Mouse (Mus musculus) midbrain, embryonic 14.5 days (tissue): ENCODE measurements around the gene Prorsd1. TPM values are rescaled to one million over a fixed set of nuclear protein-coding genes. Genes with fewer than 3 reads are reported as not detected.

Experiments used
- ATAC-seq: fragments of 200-750 bp; cut with Nextera tagmentation; 2 replicates; pipeline ENCODE4 v1.8.0; 2017; ENCODE audit warnings: moderate number of reproducible peaks, moderate library complexity; ENCODE audit not compliant: low FRiP score, low TSS enrichment
- DNase-seq: peaks from one replicate; pipeline ENCODE4 v3.0.0-alpha.2; 2015
- H3K27ac ChIP-seq: fragments of 300-500 bp; sonication (generic); replicated peaks from 2 replicates; pipeline ENCODE4 v1.5.1; 2014; ENCODE audit warnings: mild to moderate bottlenecking, low read depth, low read length, moderate library complexity
- H3K27me3 ChIP-seq: fragments of 300-500 bp; sonication (generic); 2 replicates; pipeline ENCODE4 v1.6.1; 2014; ENCODE audit warnings: low read length, control low read depth, mixed read lengths; ENCODE audit not compliant: control insufficient read depth, insufficient read depth
- H3K36me3 ChIP-seq: fragments of 300-500 bp; sonication (generic); 2 replicates; pipeline ENCODE4 v1.6.1; 2014; ENCODE audit warnings: low read length, control low read depth; ENCODE audit not compliant: control insufficient read depth, insufficient read depth
- H3K4me1 ChIP-seq: fragments of 300-500 bp; sonication (generic); 2 replicates; pipeline ENCODE4 v1.6.1; 2014; ENCODE audit warnings: mild to moderate bottlenecking, antibody characterized with exemption, low read length, control low read depth; ENCODE audit not compliant: control insufficient read depth, insufficient read depth
- H3K4me2 ChIP-seq: fragments of 300-500 bp; sonication (generic); 2 replicates; pipeline ENCODE4 v1.6.1; 2014; ENCODE audit warnings: mild to moderate bottlenecking, low read length, moderate library complexity
- H3K4me3 ChIP-seq: fragments of 300-500 bp; sonication (generic); replicated peaks from 2 replicates; pipeline ENCODE4 v1.5.1; 2014; ENCODE audit warnings: low read depth, low read length
- H3K9ac ChIP-seq: fragments of 300-500 bp; sonication (generic); replicated peaks from 2 replicates; pipeline ENCODE4 v1.6.1; 2014; ENCODE audit warnings: mild to moderate bottlenecking, low read length, moderate library complexity
- H3K9me3 ChIP-seq: fragments of 300-500 bp; sonication (generic); 2 replicates; pipeline ENCODE4 v1.6.1; 2016; ENCODE audit warnings: low read length, control low read depth, mixed read lengths; ENCODE audit not compliant: control insufficient read depth
- WGBS: fragments of 180-500 bp; shearing (Covaris S2); extraction: QIAGEN DNeasy Blood & Tissue Kit; methylation state at CpG from one replicate; pipeline ENCODE4 v1.1.7; 2014; 5-methylcytosine and 5-hydroxymethylcytosine counted together
- polyA plus RNA-seq: library from polyadenylated mRNA; unstranded; fragments of >200 nt; fragmentation: Nextera tagmentation; extraction: Ambion mirVana; gene quantifications from 2 replicates; pipeline ENCODE4 v1.2.1, GENCODE M21; 2014

Gene Prorsd1
- 11.1 and 12.8 TPM in 2 replicates for polyA plus RNA-seq

- 3% methylated on average over 40 of the region's 40 CpGs for WGBS
- peaks cover 11% of the 10 kb centered on the region; the same call in 1 of the 2 replicates for H3K36me3 ChIP-seq
- peak; percentile 98 for ATAC-seq
- peak; percentile 93 for DNase-seq
- peak within 1 kb of the TSS; percentile 68 for H3K4me2 ChIP-seq
- H3K27ac ChIP-seq = peak within 1 kb of the TSS; percentile 45; the same call in 1 of the 2 replicates
- H3K4me1 ChIP-seq = no peaks in the 10 kb centered on the region
- H3K27me3 ChIP-seq = no peaks in the 10 kb centered on the region
- H3K4me3 ChIP-seq = peak within 1 kb of the TSS; percentile 40
- peak within 1 kb of the TSS; percentile 52 for H3K9ac ChIP-seq
- no peaks in the 10 kb centered on the region for H3K9me3 ChIP-seq
Measured at GRCm38 (mm10) chr11:29514682-29515412, at the start of gene Prorsd1. TSS of gene Prorsd1 (minus strand) at chr11:29515033.

GRCm38 (mm10) chr11:29563406-29563805 is 48.6 kb upstream of the Prorsd1 start:
- ATAC-seq = no peak
- Histone ChIP-seq H3K9me3 (no peaks in the 10 kb centered on the region), H3K4me1 (no peaks in the 10 kb centered on the region), H3K27ac (no peak overlapping the region), H3K27me3 (no peaks in the 10 kb centered on the region), H3K9ac (no peak overlapping the region), H3K4me2 (no peak overlapping the region), H3K4me3 (no peak overlapping the region), H3K36me3 (no peaks in the 10 kb centered on the region)
- WGBS = 92% methylated on average over 2 of the region's 2 CpGs
- no peak for DNase-seq

- Histone ChIP-seq H3K9ac (no peak overlapping the region), H3K4me1 (no peaks in the 10 kb centered on the region), H3K9me3 (no peaks in the 10 kb centered on the region), H3K36me3 (no peaks in the 10 kb centered on the region), H3K27ac (no peak overlapping the region), H3K4me2 (no peak overlapping the region), H3K27me3 (no peaks in the 10 kb centered on the region), H3K4me3 (no peak overlapping the region)
- no peak for ATAC-seq
- WGBS = 87% methylated on average over 3 of the region's 3 CpGs
- no peak for DNase-seq
Measured at GRCm38 (mm10) chr11:29560990-29561389, 46.2 kb upstream of the Prorsd1 start.

GRCm38 (mm10) chr11:29560452-29560851 is 45.6 kb upstream of the Prorsd1 start:
- Histone ChIP-seq H3K27ac (no peak overlapping the region), H3K4me1 (no peaks in the 10 kb centered on the region), H3K36me3 (no peaks in the 10 kb centered on the region), H3K4me3 (no peak overlapping the region), H3K4me2 (no peak overlapping the region), H3K9me3 (no peaks in the 10 kb centered on the region), H3K27me3 (no peaks in the 10 kb centered on the region), H3K9ac (no peak overlapping the region)
- no peak for ATAC-seq
- DNase-seq = no peak
- 91% methylated on average over 9 of the region's 9 CpGs for WGBS

- Histone ChIP-seq H3K36me3 (peaks cover 19% of the 10 kb centered on the region), H3K4me2 (no peak overlapping the region; the same call in 1 of the 2 replicates), H3K9me3 (no peaks in the 10 kb centered on the region), H3K27me3 (no peaks in the 10 kb centered on the region), H3K27ac (no peak overlapping the region), H3K4me1 (peaks cover 9% of the 10 kb centered on the region; the same call in 1 of the 2 replicates), H3K9ac (no peak overlapping the region), H3K4me3 (no peak overlapping the region)
- 97% methylated on average over 1 of the region's 1 CpGs for WGBS
- DNase-seq = no peak
- no peak for ATAC-seq
Measured at GRCm38 (mm10) chr11:29549425-29549778, 34.6 kb upstream of the Prorsd1 start.

- 26% methylated on average over 23 of the region's 23 CpGs for WGBS
- no peak for ATAC-seq
Measured at GRCm38 (mm10) chr11:29548504-29549424, 33.9 kb upstream of the Prorsd1 start.

GRCm38 (mm10) chr11:29547752-29548503 is 33.1 kb upstream of the Prorsd1 start, which contains the start of the genes Clhc1 and Rps27a:
TSS of gene Clhc1 (plus strand) at chr11:29547950.
TSS of gene Rps27a (minus strand) at chr11:29548109.
- DNase-seq (peak; percentile 96), ATAC-seq (peak; percentile 98)
- Histone ChIP-seq H3K27ac (peak within 1 kb of the TSS; percentile 72), H3K27me3 (no peaks in the 10 kb centered on the region), H3K4me1 (peaks cover 9% of the 10 kb centered on the region; the same call in 1 of the 2 replicates), H3K4me2 (peak within 1 kb of the TSS; percentile 77), H3K4me3 (peak within 1 kb of the TSS; percentile 75), H3K9me3 (no peaks in the 10 kb centered on the region), H3K9ac (peak within 1 kb of the TSS; percentile 82), H3K36me3 (peaks cover 30% of the 10 kb centered on the region)
- WGBS = under 1% methylated on average over 46 of the region's 46 CpGs

More at GRCm38 (mm10) chr11:29548504-29549424, 33.9 kb upstream of the Prorsd1 start:
- DNase-seq = no peak
- Histone ChIP-seq H3K4me2 (peak overlapping the region; percentile 69), H3K36me3 (peaks cover 25% of the 10 kb centered on the region), H3K4me3 (peak overlapping the region; percentile 75), H3K27ac (peak overlapping the region; percentile 72), H3K9me3 (no peaks in the 10 kb centered on the region), H3K27me3 (no peaks in the 10 kb centered on the region), H3K4me1 (peaks cover 9% of the 10 kb centered on the region; the same call in 1 of the 2 replicates), H3K9ac (peak overlapping the region; percentile 82)

GRCm38 (mm10) chr11:29547249-29547751 is 32.5 kb upstream of the Prorsd1 start:
- Histone ChIP-seq H3K27me3 (no peaks in the 10 kb centered on the region), H3K36me3 (peaks cover 33% of the 10 kb centered on the region), H3K4me2 (peak overlapping the region; percentile 77), H3K9ac (peak overlapping the region; percentile 82), H3K9me3 (no peaks in the 10 kb centered on the region), H3K27ac (peak overlapping the region; percentile 72), H3K4me1 (peaks cover 9% of the 10 kb centered on the region; the same call in 1 of the 2 replicates), H3K4me3 (peak overlapping the region; percentile 75)
- ATAC-seq (peak; percentile 47), DNase-seq (no peak)
- WGBS = under 1% methylated on average over 27 of the region's 27 CpGs
